Mouse (Mus musculus): ENCODE results near the gene Cul4b.
A peak's percentile ranks its signal among the peaks of the same experiment; 100 is the strongest.

DNA sequence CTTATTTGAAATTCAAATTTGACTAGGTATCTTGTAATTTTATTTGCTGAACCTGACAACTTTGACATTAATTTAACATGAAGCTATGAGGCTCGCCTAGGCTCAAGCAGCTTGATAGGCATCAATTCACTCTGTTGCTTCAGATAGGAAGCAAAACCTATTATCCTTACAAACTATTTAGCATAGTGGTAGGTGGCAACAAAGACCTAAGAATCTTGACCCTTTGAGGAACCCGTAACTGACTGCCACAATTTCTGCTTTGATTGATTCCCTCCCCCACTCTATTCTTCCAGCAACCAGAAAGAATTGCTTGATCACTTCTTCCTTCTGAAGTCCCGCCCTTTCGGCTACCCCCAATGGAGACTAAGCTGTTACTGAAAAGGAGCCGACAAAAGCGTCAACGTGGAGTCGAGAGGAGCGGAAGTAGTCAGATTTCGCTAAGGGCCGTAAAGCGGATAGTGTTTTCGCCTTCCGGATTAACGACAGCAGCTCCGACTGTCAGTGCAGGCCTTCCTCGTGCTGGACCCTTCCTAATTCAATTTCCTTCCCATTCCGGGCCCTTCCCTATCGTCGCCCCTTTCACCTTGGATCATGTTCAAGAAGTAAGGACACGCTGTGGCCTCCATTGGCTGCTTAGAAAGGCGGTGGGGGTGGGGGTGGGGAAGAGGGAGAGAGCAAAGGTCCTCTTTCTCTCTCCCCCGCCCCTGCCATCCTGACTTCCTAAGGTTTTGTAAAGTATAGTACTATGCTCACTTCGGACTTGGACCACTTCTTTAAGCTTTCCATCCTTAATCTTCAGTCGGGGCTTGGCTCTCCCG lies 24.4 kb upstream of the Cul4b start, which contains the start of gene Mcts1:
- TF ChIP-seq CTCF (IDR thresholded peaks at IDR 0.05; ENCODE audit: extremely low read depth, insufficient read depth, insufficient read length, insufficient replicate concordance) (no peak), POLR2A (IDR thresholded peaks at IDR 0.05; ENCODE audit: low read depth, low read length) (peak; percentile 26; the same call in 1 of the 2 replicates)

Data from spleen, adult 2 months (tissue).